Mouse (Mus musculus) liver, embryonic 13.5 days (tissue): ENCODE measurements at regions not wholly inside any gene's neighbourhood (a gene's known extent, or its start where the extent isn't known, plus 50 kb on each side); places are given as distances from the start of the nearest gene placed in this dataset.

Experiments
- ATAC-seq: fragments of 200-750 bp; cut with Nextera tagmentation; 2 replicates; pipeline ENCODE4 v1.8.0; 2017; ENCODE audit warnings: low read depth, mild to moderate bottlenecking, moderate number of reproducible peaks, moderate library complexity
- DNase-seq: peaks from one replicate; pipeline ENCODE4 v3.0.0; 2022
- H3K27ac ChIP-seq: fragments of 300-500 bp; sonication (generic); 2 replicates; pipeline ENCODE4 v1.5.1; 2015; ENCODE audit warnings: moderate library complexity, mild to moderate bottlenecking, inconsistent platforms
- H3K27me3 ChIP-seq: fragments of 300-500 bp; sonication (generic); 2 replicates; pipeline ENCODE4 v1.6.1; 2015; ENCODE audit warnings: mild to moderate bottlenecking, inconsistent platforms
- H3K36me3 ChIP-seq: fragments of 300-500 bp; sonication (generic); 2 replicates; pipeline ENCODE4 v1.6.1; 2015; ENCODE audit warnings: mild to moderate bottlenecking, inconsistent platforms
- H3K4me1 ChIP-seq: fragments of 300-500 bp; sonication (generic); replicated peaks from 2 replicates; pipeline ENCODE4 v1.6.1; 2015; ENCODE audit warnings: inconsistent platforms
- H3K4me2 ChIP-seq: fragments of 300-500 bp; sonication (generic); 2 replicates; pipeline ENCODE4 v1.6.1; 2015; ENCODE audit warnings: inconsistent platforms, mild to moderate bottlenecking, moderate library complexity
- H3K4me3 ChIP-seq: fragments of 300-500 bp; sonication (generic); replicated peaks from 2 replicates; pipeline ENCODE4 v1.5.1; 2015; ENCODE audit warnings: mild to moderate bottlenecking, inconsistent platforms
- H3K9ac ChIP-seq: fragments of 300-500 bp; sonication (generic); 2 replicates; pipeline ENCODE4 v1.6.1; 2015; ENCODE audit warnings: mild to moderate bottlenecking, inconsistent platforms
- H3K9me3 ChIP-seq: fragments of 300-500 bp; sonication (generic); replicated peaks from 2 replicates; pipeline ENCODE4 v1.6.1; 2016; ENCODE audit warnings: inconsistent platforms
- WGBS: fragments of 180-500 bp; shearing (Covaris S2); methylation state at CpG from one replicate; pipeline ENCODE4 v1.1.7; 2015; ENCODE audit not compliant: insufficient replicate concordance; 5-methylcytosine and 5-hydroxymethylcytosine counted together

GRCm38 (mm10) chr10:56708411-56708810 lies 331.3 kb downstream of the Gja1 start:
- Histone ChIP-seq H3K9me3 (no peaks in the 10 kb centered on the region), H3K9ac (no peak overlapping the region), H3K27me3 (no peaks in the 10 kb centered on the region), H3K27ac (no peak overlapping the region), H3K4me2 (no peak overlapping the region), H3K4me1 (no peaks in the 10 kb centered on the region), H3K4me3 (no peak overlapping the region), H3K36me3 (no peaks in the 10 kb centered on the region)
- no peak for DNase-seq
- no peak for ATAC-seq
- WGBS, result 70% methylated on average over 2 of the region's 2 CpGs

GRCm38 (mm10) chr10:56708886-56709285 lies 331.8 kb downstream of the Gja1 start:
- no peaks in the 10 kb centered on the region for H3K27me3 ChIP-seq
- ATAC-seq (no peak), DNase-seq (no peak)
- H3K4me1 ChIP-seq, result no peaks in the 10 kb centered on the region
- H3K4me2 ChIP-seq, result no peak overlapping the region
- no peaks in the 10 kb centered on the region for H3K36me3 ChIP-seq
- H3K9me3 ChIP-seq, result no peaks in the 10 kb centered on the region
- no peak overlapping the region for H3K9ac ChIP-seq
- no peak overlapping the region for H3K4me3 ChIP-seq
- no peak overlapping the region for H3K27ac ChIP-seq
- 70% methylated on average over 1 of the region's 1 CpGs for WGBS

GRCm38 (mm10) chr10:56712611-56713105 lies 335.5 kb downstream of the Gja1 start:
- Histone ChIP-seq H3K4me1 (no peaks in the 10 kb centered on the region), H3K27ac (no peak overlapping the region), H3K9me3 (no peaks in the 10 kb centered on the region), H3K4me2 (no peak overlapping the region), H3K4me3 (no peak overlapping the region), H3K9ac (no peak overlapping the region), H3K27me3 (no peaks in the 10 kb centered on the region), H3K36me3 (no peaks in the 10 kb centered on the region)
- no peak for DNase-seq
- no peak for ATAC-seq
- 58% methylated on average over 7 of the region's 7 CpGs for WGBS

GRCm38 (mm10) chr10:56737073-56737472 lies 359.9 kb downstream of the Gja1 start:
- H3K4me2 ChIP-seq, result no peak overlapping the region
- no peaks in the 10 kb centered on the region for H3K36me3 ChIP-seq
- H3K27ac ChIP-seq, result no peak overlapping the region
- H3K9ac ChIP-seq, result no peak overlapping the region
- no peaks in the 10 kb centered on the region for H3K4me1 ChIP-seq
- no peaks in the 10 kb centered on the region for H3K9me3 ChIP-seq
- DNase-seq (no peak), ATAC-seq (no peak)
- H3K27me3 ChIP-seq, result no peaks in the 10 kb centered on the region
- no peak overlapping the region for H3K4me3 ChIP-seq

GRCm38 (mm10) chr10:56739621-56740020 lies 362.5 kb downstream of the Gja1 start:
- H3K4me1 ChIP-seq, result no peaks in the 10 kb centered on the region
- no peak for DNase-seq
- H3K9ac ChIP-seq, result no peak overlapping the region
- no peaks in the 10 kb centered on the region for H3K9me3 ChIP-seq
- H3K27ac ChIP-seq, result no peak overlapping the region
- WGBS, result 70% methylated on average over 3 of the region's 3 CpGs
- no peak overlapping the region for H3K4me3 ChIP-seq
- ATAC-seq, result no peak
- no peak overlapping the region for H3K4me2 ChIP-seq
- H3K27me3 ChIP-seq, result no peaks in the 10 kb centered on the region
- no peaks in the 10 kb centered on the region for H3K36me3 ChIP-seq

GRCm38 (mm10) chr10:56752134-56752533 lies 375.0 kb downstream of the Gja1 start:
- Histone ChIP-seq H3K9ac (no peak overlapping the region), H3K27ac (no peak overlapping the region), H3K27me3 (no peaks in the 10 kb centered on the region), H3K4me2 (no peak overlapping the region), H3K4me1 (no peaks in the 10 kb centered on the region), H3K9me3 (no peaks in the 10 kb centered on the region; the same call in 1 of the 2 replicates), H3K36me3 (no peaks in the 10 kb centered on the region), H3K4me3 (no peak overlapping the region)
- DNase-seq (no peak), ATAC-seq (no peak)
- 50% methylated on average over 1 of the region's 2 CpGs for WGBS

- ATAC-seq (no peak), DNase-seq (no peak)
- 55% methylated on average over 2 of the region's 2 CpGs for WGBS
- H3K4me2 ChIP-seq, result no peak overlapping the region
- no peak overlapping the region for H3K27ac ChIP-seq
- H3K4me1 ChIP-seq, result no peaks in the 10 kb centered on the region
- no peaks in the 10 kb centered on the region; the same call in 1 of the 2 replicates for H3K9me3 ChIP-seq
- no peak overlapping the region for H3K9ac ChIP-seq
- no peaks in the 10 kb centered on the region for H3K27me3 ChIP-seq
- no peak overlapping the region for H3K4me3 ChIP-seq
- H3K36me3 ChIP-seq, result no peaks in the 10 kb centered on the region
These were observed 376.4 kb downstream of the Gja1 start for GRCm38 (mm10) chr10:56753576-56753975.

- no peak for ATAC-seq
- no peaks in the 10 kb centered on the region for H3K4me1 ChIP-seq
- H3K27ac ChIP-seq, result no peak overlapping the region
- H3K27me3 ChIP-seq, result no peaks in the 10 kb centered on the region
- no peak overlapping the region for H3K4me2 ChIP-seq
- H3K36me3 ChIP-seq, result no peaks in the 10 kb centered on the region
- H3K9ac ChIP-seq, result no peak overlapping the region
- no peaks in the 10 kb centered on the region; the same call in 1 of the 2 replicates for H3K9me3 ChIP-seq
- H3K4me3 ChIP-seq, result no peak overlapping the region
- DNase-seq, result no peak
- 48% methylated on average over 11 of the region's 11 CpGs for WGBS
These were observed 377.5 kb downstream of the Gja1 start for GRCm38 (mm10) chr10:56754546-56755175.

- Histone ChIP-seq H3K4me1 (no peaks in the 10 kb centered on the region), H3K4me2 (no peak overlapping the region), H3K27ac (no peak overlapping the region), H3K27me3 (no peaks in the 10 kb centered on the region), H3K9ac (no peak overlapping the region), H3K36me3 (no peaks in the 10 kb centered on the region), H3K9me3 (no peaks in the 10 kb centered on the region), H3K4me3 (no peak overlapping the region)
- 61% methylated on average over 4 of the region's 4 CpGs for WGBS
- DNase-seq (no peak), ATAC-seq (no peak)
These were observed 393.5 kb downstream of the Gja1 start for GRCm38 (mm10) chr10:56770629-56771028.

GRCm38 (mm10) chr10:56782265-56782664 lies 405.1 kb downstream of the Gja1 start:
- H3K9me3 ChIP-seq, result no peaks in the 10 kb centered on the region
- no peak overlapping the region for H3K9ac ChIP-seq
- ATAC-seq, result no peak
- no peaks in the 10 kb centered on the region for H3K27me3 ChIP-seq
- no peak for DNase-seq
- H3K4me2 ChIP-seq, result no peak overlapping the region
- WGBS, result 81% methylated on average over 2 of the region's 2 CpGs
- H3K36me3 ChIP-seq, result no peaks in the 10 kb centered on the region
- no peaks in the 10 kb centered on the region for H3K4me1 ChIP-seq
- H3K4me3 ChIP-seq, result no peak overlapping the region
- H3K27ac ChIP-seq, result no peak overlapping the region

- Histone ChIP-seq H3K9me3 (no peaks in the 10 kb centered on the region), H3K4me2 (no peak overlapping the region), H3K4me1 (no peaks in the 10 kb centered on the region), H3K27me3 (no peaks in the 10 kb centered on the region), H3K9ac (no peak overlapping the region), H3K4me3 (no peak overlapping the region), H3K27ac (no peak overlapping the region), H3K36me3 (no peaks in the 10 kb centered on the region)
- no peak for DNase-seq
- 67% methylated on average over 4 of the region's 4 CpGs for WGBS
- ATAC-seq, result no peak
These were observed 406.8 kb downstream of the Gja1 start for GRCm38 (mm10) chr10:56783941-56784340.

GRCm38 (mm10) chr10:56788081-56788480 lies 411.0 kb downstream of the Gja1 start:
- WGBS, result 72% methylated on average over 4 of the region's 4 CpGs
- no peak overlapping the region for H3K27ac ChIP-seq
- H3K36me3 ChIP-seq, result no peaks in the 10 kb centered on the region
- H3K9me3 ChIP-seq, result no peaks in the 10 kb centered on the region
- H3K4me3 ChIP-seq, result no peak overlapping the region
- ATAC-seq (no peak), DNase-seq (no peak)
- no peak overlapping the region for H3K9ac ChIP-seq
- no peaks in the 10 kb centered on the region for H3K4me1 ChIP-seq
- no peak overlapping the region for H3K4me2 ChIP-seq
- no peaks in the 10 kb centered on the region for H3K27me3 ChIP-seq
